Mouse (Mus musculus): Measurements from ENCODE around the gene Atg16l2. TPM values are rescaled to one million over a fixed set of nuclear protein-coding genes. Genes with fewer than 3 reads are reported as not detected.
A peak's percentile ranks its signal among the peaks of the same experiment; 100 is the strongest.

Gene Atg16l2
- polyA plus RNA-seq, 1 experiment from 2014 or later, result 5.3 TPM

- ATAC-seq (no peak), DNase-seq (no peak)
- Histone ChIP-seq H3K27me3 (ENCODE audit: insufficient read depth, low read length) (no peaks in the 10 kb centered on the region), H3K4me2 (ENCODE audit: low read depth, low read length) (no peak overlapping the region), H3K9me3 (ENCODE audit: low read length) (no peaks in the 10 kb centered on the region), H3K4me3 (ENCODE audit: low read depth, low read length) (no peak overlapping the region), H3K9ac (replicated peaks) (no peak overlapping the region), H3K36me3 (replicated peaks; ENCODE audit: insufficient read depth, low read length) (peaks cover 6% of the 10 kb centered on the region; the same call in 1 of the 2 replicates), H3K27ac (ENCODE audit: low read depth) (no peak overlapping the region), H3K4me1 (ENCODE audit: insufficient read depth) (no peaks in the 10 kb centered on the region)
- 76% methylated on average over 8 of the region's 8 CpGs for WGBS (ENCODE audit: insufficient replicate concordance)
- TF ChIP-seq CTCF (IDR thresholded peaks at IDR 0.05; ENCODE audit: low read depth), result no peak
- no peak for TF ChIP-seq EP300 (IDR thresholded peaks at IDR 0.05; ENCODE audit: low read depth)
Observed at GRCm38 (mm10) chr7:101236712-101237473, 65.2 kb downstream of the Atg16l2 start.

- 69% methylated on average over 3 of the region's 3 CpGs for WGBS (ENCODE audit: insufficient replicate concordance)
- ATAC-seq (no peak), DNase-seq (no peak)
- TF ChIP-seq CTCF (IDR thresholded peaks at IDR 0.05; ENCODE audit: low read depth) (no peak), EP300 (IDR thresholded peaks at IDR 0.05; ENCODE audit: low read depth) (no peak)
- no peaks in the 10 kb centered on the region for H3K27me3 ChIP-seq (ENCODE audit: insufficient read depth, low read length)
- H3K4me3 ChIP-seq (ENCODE audit: low read depth, low read length), result no peak overlapping the region
- H3K4me1 ChIP-seq (ENCODE audit: insufficient read depth), result 0 out of 2 replicates have a peak, but pooled peaks cover 2% of the 10 kb centered on the region
- H3K9me3 ChIP-seq (ENCODE audit: low read length), result no peaks in the 10 kb centered on the region
- H3K27ac ChIP-seq (ENCODE audit: low read depth), result no peak overlapping the region
- no peak overlapping the region for H3K9ac ChIP-seq (replicated peaks)
- H3K4me2 ChIP-seq (ENCODE audit: low read depth, low read length), result no peak overlapping the region
- H3K36me3 ChIP-seq (replicated peaks; ENCODE audit: insufficient read depth, low read length), result peaks cover 2% of the 10 kb centered on the region; the same call in 1 of the 2 replicates
Observed at GRCm38 (mm10) chr7:101232716-101233115, 69.3 kb downstream of the Atg16l2 start.

- H3K4me2 ChIP-seq (ENCODE audit: low read depth, low read length), result no peak overlapping the region
- no peak for ATAC-seq
- TF ChIP-seq CTCF (IDR thresholded peaks at IDR 0.05; ENCODE audit: low read depth) (peak; percentile 59), EP300 (IDR thresholded peaks at IDR 0.05; ENCODE audit: low read depth) (no peak)
- WGBS (ENCODE audit: insufficient replicate concordance), result 51% methylated on average over 2 of the region's 2 CpGs
- no peak overlapping the region for H3K9ac ChIP-seq (replicated peaks)
- peaks cover 2% of the 10 kb centered on the region; the same call in 1 of the 2 replicates for H3K36me3 ChIP-seq (replicated peaks; ENCODE audit: insufficient read depth, low read length)
- no peaks in the 10 kb centered on the region for H3K27me3 ChIP-seq (ENCODE audit: insufficient read depth, low read length)
- H3K9me3 ChIP-seq (ENCODE audit: low read length), result no peaks in the 10 kb centered on the region
- 0 out of 2 replicates have a peak, but pooled peaks cover 4% of the 10 kb centered on the region for H3K4me1 ChIP-seq (ENCODE audit: insufficient read depth)
- no peak overlapping the region for H3K27ac ChIP-seq (ENCODE audit: low read depth)
- no peak overlapping the region for H3K4me3 ChIP-seq (ENCODE audit: low read depth, low read length)
- no peak for DNase-seq
Observed at GRCm38 (mm10) chr7:101231458-101231857, 70.6 kb downstream of the Atg16l2 start.

- TF ChIP-seq CTCF (IDR thresholded peaks at IDR 0.05; ENCODE audit: low read depth), result no peak
- TF ChIP-seq EP300 (IDR thresholded peaks at IDR 0.05; ENCODE audit: low read depth), result no peak
- 35% methylated on average over 1 of the region's 1 CpGs for WGBS (ENCODE audit: insufficient replicate concordance)
- no peak for ATAC-seq
- no peak overlapping the region for H3K4me3 ChIP-seq (ENCODE audit: low read depth, low read length)
- no peaks in the 10 kb centered on the region for H3K27me3 ChIP-seq (ENCODE audit: insufficient read depth, low read length)
- H3K36me3 ChIP-seq (replicated peaks; ENCODE audit: insufficient read depth, low read length), result no peaks in the 10 kb centered on the region; the same call in 1 of the 2 replicates
- no peak overlapping the region for H3K4me2 ChIP-seq (ENCODE audit: low read depth, low read length)
- no peak for DNase-seq
- H3K9ac ChIP-seq (replicated peaks), result no peak overlapping the region
- no peaks in the 10 kb centered on the region for H3K9me3 ChIP-seq (ENCODE audit: low read length)
- H3K27ac ChIP-seq (ENCODE audit: low read depth), result no peak overlapping the region
- H3K4me1 ChIP-seq (ENCODE audit: insufficient read depth), result 0 out of 2 replicates have a peak, but pooled peaks cover 4% of the 10 kb centered on the region
Observed at GRCm38 (mm10) chr7:101229336-101229735, 72.7 kb downstream of the Atg16l2 start.

GRCm38 (mm10) chr7:101223501-101223900 is 78.5 kb downstream of the Atg16l2 start:
- no peak overlapping the region for H3K27ac ChIP-seq (ENCODE audit: low read depth)
- no peak overlapping the region for H3K9ac ChIP-seq (replicated peaks)
- 0 out of 2 replicates have a peak, but pooled peaks cover 2% of the 10 kb centered on the region for H3K4me1 ChIP-seq (ENCODE audit: insufficient read depth)
- ATAC-seq, result no peak
- WGBS (ENCODE audit: insufficient replicate concordance), result 71% methylated on average over 2 of the region's 2 CpGs
- no peaks in the 10 kb centered on the region for H3K27me3 ChIP-seq (ENCODE audit: insufficient read depth, low read length)
- DNase-seq, result no peak
- 0 out of 2 replicates have a peak, but pooled peaks cover 2% of the 10 kb centered on the region for H3K36me3 ChIP-seq (replicated peaks; ENCODE audit: insufficient read depth, low read length)
- H3K4me3 ChIP-seq (ENCODE audit: low read depth, low read length), result no peak overlapping the region
- no peaks in the 10 kb centered on the region for H3K9me3 ChIP-seq (ENCODE audit: low read length)
- TF ChIP-seq EP300 (IDR thresholded peaks at IDR 0.05; ENCODE audit: low read depth) (no peak), CTCF (IDR thresholded peaks at IDR 0.05; ENCODE audit: low read depth) (no peak)
- no peak overlapping the region for H3K4me2 ChIP-seq (ENCODE audit: low read depth, low read length)

GRCm38 (mm10) chr7:101216724-101217123 is 85.3 kb downstream of the Atg16l2 start:
- no peak overlapping the region for H3K4me2 ChIP-seq (ENCODE audit: low read depth, low read length)
- no peak for TF ChIP-seq CTCF (IDR thresholded peaks at IDR 0.05; ENCODE audit: low read depth)
- no peak for TF ChIP-seq EP300 (IDR thresholded peaks at IDR 0.05; ENCODE audit: low read depth)
- DNase-seq (no peak), ATAC-seq (no peak)
- no peak overlapping the region for H3K9ac ChIP-seq (replicated peaks)
- no peaks in the 10 kb centered on the region for H3K27me3 ChIP-seq (ENCODE audit: insufficient read depth, low read length)
- H3K36me3 ChIP-seq (replicated peaks; ENCODE audit: insufficient read depth, low read length), result 0 out of 2 replicates have a peak, but pooled peaks cover 7% of the 10 kb centered on the region
- H3K9me3 ChIP-seq (ENCODE audit: low read length), result no peaks in the 10 kb centered on the region
- 81% methylated on average over 2 of the region's 2 CpGs for WGBS (ENCODE audit: insufficient replicate concordance)
- no peak overlapping the region for H3K4me3 ChIP-seq (ENCODE audit: low read depth, low read length)
- H3K4me1 ChIP-seq (ENCODE audit: insufficient read depth), result peaks cover 5% of the 10 kb centered on the region; the same call in 1 of the 2 replicates
- H3K27ac ChIP-seq (ENCODE audit: low read depth), result no peak overlapping the region

All from liver, postnatal 0 days (tissue).